Mouse (Mus musculus) heart, embryonic 14.5 days (tissue): ENCODE measurements around the gene Olfr70. TPM values are rescaled to one million over a fixed set of nuclear protein-coding genes. Genes with fewer than 3 reads are reported as not detected.

ENCODE experiments used
- ATAC-seq: fragments of 200-750 bp; cut with Nextera tagmentation; 2 replicates; pipeline ENCODE4 v1.8.0; 2017; ENCODE audit warnings: low read depth, moderate TSS enrichment; ENCODE audit not compliant: insufficient number of reproducible peaks, insufficient read depth, low FRiP score
- H3K27ac ChIP-seq, 2 experiments: fragments of 200-500 bp in 1 of 2; fragments of 300-500 bp in 1 of 2; sonication (generic) in 1 of 2; replicated peaks in 1 of 2; 2 replicates each; pipeline ENCODE4 v1.5.1; 2012 to 2014; ENCODE audit warnings: low read depth in 2 of 2, low read length in 2 of 2, control low read depth in 1 of 2, mild to moderate bottlenecking in 1 of 2, mixed read lengths in 1 of 2; ENCODE audit not compliant: control insufficient read depth in 1 of 2, insufficient read depth in 1 of 2
- H3K27me3 ChIP-seq: fragments of 300-500 bp; sonication (generic); 2 replicates; pipeline ENCODE4 v1.6.1; 2014; ENCODE audit warnings: mild to moderate bottlenecking, low read length, control low read depth; ENCODE audit not compliant: control insufficient read depth, insufficient read depth
- H3K36me3 ChIP-seq: fragments of 300-500 bp; sonication (generic); 2 replicates; pipeline ENCODE4 v1.6.1; 2014; ENCODE audit warnings: mild to moderate bottlenecking, control low read depth, low read length, mixed read lengths; ENCODE audit not compliant: control insufficient read depth, insufficient read depth
- H3K4me1 ChIP-seq, 2 experiments: fragments of 200-500 bp in 1 of 2; fragments of 300-500 bp in 1 of 2; sonication (generic) in 1 of 2; 2 replicates each; pipeline ENCODE4 v1.6.1; 2012 to 2014; ENCODE audit warnings: low read length in 2 of 2, control low read depth in 1 of 2, mixed read lengths in 1 of 2; ENCODE audit not compliant: control insufficient read depth in 2 of 2, insufficient read depth in 2 of 2
- H3K4me2 ChIP-seq: fragments of 300-500 bp; sonication (generic); 2 replicates; pipeline ENCODE4 v1.6.1; 2014; ENCODE audit warnings: mild to moderate bottlenecking, low read length
- H3K4me3 ChIP-seq, 2 experiments: fragments of 200-500 bp in 1 of 2; fragments of 300-500 bp in 1 of 2; sonication (generic) in 1 of 2; 2 replicates each; pipeline ENCODE4 v1.5.1; 2012 to 2014; ENCODE audit warnings: low read length in 2 of 2, mild to moderate bottlenecking in 2 of 2, control low read depth in 1 of 2, low read depth in 1 of 2, moderate library complexity in 1 of 2; ENCODE audit not compliant: control insufficient read depth in 1 of 2, insufficient read depth in 1 of 2
- H3K9ac ChIP-seq: fragments of 300-500 bp; sonication (generic); 2 replicates; pipeline ENCODE4 v1.6.1; 2014; ENCODE audit warnings: mild to moderate bottlenecking, low read length
- H3K9me3 ChIP-seq: fragments of 300-500 bp; sonication (generic); 2 replicates; pipeline ENCODE4 v1.6.1; 2016; ENCODE audit warnings: low read length, control low read depth; ENCODE audit not compliant: control insufficient read depth
- WGBS: fragments of 180-500 bp; shearing (Covaris S2); extraction: QIAGEN DNeasy Blood & Tissue Kit; methylation state at CpG from one replicate; pipeline ENCODE4 v1.1.7; 2014; 5-methylcytosine and 5-hydroxymethylcytosine counted together
- polyA plus RNA-seq: library from polyadenylated mRNA; unstranded; fragments of >200 nt; fragmentation: Nextera tagmentation; extraction: Ambion mirVana; gene quantifications from 2 replicates; pipeline ENCODE4 v1.2.1, GENCODE M21; 2014

Gene Olfr70
- polyA plus RNA-seq, 1 experiment from 2014 or later: not detected

GRCm38 (mm10) chr4:43705991-43706390, 5.4 kb upstream of the Olfr70 start:
- Histone ChIP-seq H3K9me3 (no peaks in the 10 kb centered on the region), H3K4me3 (no peak overlapping the region), H3K9ac (no peak overlapping the region), H3K4me1 (peaks cover 2 to 8% of the 10 kb centered on the region in 2 experiments; a peak in 2 of 4 replicates), H3K4me2 (no peak overlapping the region), H3K27me3 (no peaks in the 10 kb centered on the region), H3K27ac (no peak overlapping the region), H3K36me3 (no peaks in the 10 kb centered on the region)
- 72% methylated on average over 13 of the region's 13 CpGs for WGBS
- no peak for ATAC-seq

- ATAC-seq: no peak
- no peaks in the 10 kb centered on the region for H3K36me3 ChIP-seq
- H3K9me3 ChIP-seq: no peaks in the 10 kb centered on the region
- 88% methylated on average over 8 of the region's 8 CpGs for WGBS
- no peak overlapping the region for H3K4me3 ChIP-seq
- H3K9ac ChIP-seq: no peak overlapping the region
- no peaks in the 10 kb centered on the region for H3K27me3 ChIP-seq
- no peak overlapping the region for H3K27ac ChIP-seq
- no peak overlapping the region for H3K4me2 ChIP-seq
- no peaks in the 10 kb centered on the region; a peak in 1 of 4 replicates for H3K4me1 ChIP-seq
These were observed 3.2 kb upstream of the Olfr70 start for GRCm38 (mm10) chr4:43703851-43704250.

GRCm38 (mm10) chr4:43703439-43703838, 2.8 kb upstream of the Olfr70 start:
- Histone ChIP-seq H3K27ac (no peak overlapping the region), H3K9ac (no peak overlapping the region), H3K36me3 (no peaks in the 10 kb centered on the region), H3K4me1 (no peaks in the 10 kb centered on the region; a peak in 1 of 4 replicates), H3K27me3 (no peaks in the 10 kb centered on the region), H3K9me3 (no peaks in the 10 kb centered on the region), H3K4me3 (no peak overlapping the region), H3K4me2 (no peak overlapping the region)
- ATAC-seq: no peak
- WGBS: 66% methylated on average over 6 of the region's 6 CpGs

- Histone ChIP-seq H3K4me1 (peaks cover 19 to 30% of the 10 kb centered on the region in 2 experiments), H3K9me3 (no peaks in the 10 kb centered on the region), H3K4me3 (no peak overlapping the region), H3K4me2 (no peak overlapping the region), H3K9ac (no peak overlapping the region), H3K36me3 (no peaks in the 10 kb centered on the region), H3K27ac (no peak overlapping the region), H3K27me3 (no peaks in the 10 kb centered on the region)
- 88% methylated on average over 13 of the region's 13 CpGs for WGBS
- ATAC-seq: no peak
These were observed 4.0 kb downstream of the Olfr70 start for GRCm38 (mm10) chr4:43696561-43696960.

GRCm38 (mm10) chr4:43695249-43695671, 5.3 kb downstream of the Olfr70 start:
- no peak overlapping the region for H3K9ac ChIP-seq
- peak; percentile 51; the same call in 1 of the 2 replicates for ATAC-seq
- peaks cover 19 to 30% of the 10 kb centered on the region in 2 experiments for H3K4me1 ChIP-seq
- 9% methylated on average over 9 of the region's 9 CpGs for WGBS
- no peaks in the 10 kb centered on the region for H3K9me3 ChIP-seq
- no peak overlapping the region for H3K4me3 ChIP-seq
- no peak overlapping the region for H3K4me2 ChIP-seq
- no peaks in the 10 kb centered on the region for H3K27me3 ChIP-seq
- peak overlapping the region; percentile 15 to 51; a peak in 2 of 4 replicates for H3K27ac ChIP-seq
- no peaks in the 10 kb centered on the region for H3K36me3 ChIP-seq

GRCm38 (mm10) chr4:43694439-43695248, 6.0 kb downstream of the Olfr70 start:
- H3K4me3 ChIP-seq: no peak overlapping the region
- no peaks in the 10 kb centered on the region for H3K27me3 ChIP-seq
- 78% methylated on average over 1 of the region's 1 CpGs for WGBS
- H3K4me2 ChIP-seq: no peak overlapping the region
- no peaks in the 10 kb centered on the region for H3K9me3 ChIP-seq
- ATAC-seq: no peak
- peaks cover 19 to 30% of the 10 kb centered on the region in 2 experiments for H3K4me1 ChIP-seq
- peak overlapping the region in 1 of 2 experiments; percentile 51; a peak in 2 of 4 replicates for H3K27ac ChIP-seq
- no peak overlapping the region for H3K9ac ChIP-seq
- peaks cover 6% of the 10 kb centered on the region; the same call in 1 of the 2 replicates for H3K36me3 ChIP-seq

- ATAC-seq: no peak
- Histone ChIP-seq H3K4me3 (no peak overlapping the region), H3K27ac (no peak overlapping the region), H3K27me3 (no peaks in the 10 kb centered on the region), H3K4me2 (no peak overlapping the region), H3K36me3 (peaks cover 9% of the 10 kb centered on the region; the same call in 1 of the 2 replicates), H3K4me1 (peaks cover 19 to 30% of the 10 kb centered on the region in 2 experiments), H3K9ac (no peak overlapping the region), H3K9me3 (no peaks in the 10 kb centered on the region)
- WGBS: 37% methylated on average over 5 of the region's 5 CpGs
These were observed 6.8 kb downstream of the Olfr70 start for GRCm38 (mm10) chr4:43693806-43694241.
